Mouse (Mus musculus) neural tube, embryonic 12.5 days (tissue): Measurements from ENCODE around the gene Mitd1. TPM values are rescaled to one million over a fixed set of nuclear protein-coding genes. Genes with fewer than 3 reads are reported as not detected.

Source experiments
- ATAC-seq: fragments of 200-750 bp; cut with Nextera tagmentation; 2 replicates; pipeline ENCODE4 v1.8.0; 2017; ENCODE audit warnings: low read depth, mild to moderate bottlenecking, moderate TSS enrichment, moderate library complexity; ENCODE audit not compliant: low FRiP score
- H3K27ac ChIP-seq: fragments of 300-500 bp; sonication (generic); 2 replicates; pipeline ENCODE4 v1.5.1; 2016
- H3K27me3 ChIP-seq: fragments of 300-500 bp; sonication (generic); replicated peaks from 2 replicates; pipeline ENCODE4 v1.6.1; 2016; ENCODE audit warnings: mild to moderate bottlenecking
- H3K36me3 ChIP-seq: fragments of 300-500 bp; sonication (generic); 2 replicates; pipeline ENCODE4 v1.6.1; 2016; ENCODE audit warnings: mild to moderate bottlenecking
- H3K4me1 ChIP-seq: fragments of 300-500 bp; sonication (generic); 2 replicates; pipeline ENCODE4 v1.6.1; 2016
- H3K4me2 ChIP-seq: fragments of 300-500 bp; sonication (generic); replicated peaks from 2 replicates; pipeline ENCODE4 v1.6.1; 2016; ENCODE audit warnings: mild to moderate bottlenecking
- H3K4me3 ChIP-seq: fragments of 300-500 bp; sonication (generic); 2 replicates; pipeline ENCODE4 v1.5.1; 2016
- H3K9ac ChIP-seq: fragments of 300-500 bp; sonication (generic); 2 replicates; pipeline ENCODE4 v1.6.1; 2016; ENCODE audit warnings: mild to moderate bottlenecking
- H3K9me3 ChIP-seq: fragments of 300-500 bp; sonication (generic); 2 replicates; pipeline ENCODE4 v1.6.1; 2016; ENCODE audit warnings: mild to moderate bottlenecking
- WGBS: fragments of 180-500 bp; shearing (Covaris S2); methylation state at CpG from one replicate; pipeline ENCODE4 v1.1.7; 2016; 5-methylcytosine and 5-hydroxymethylcytosine counted together
- polyA plus RNA-seq: library from polyadenylated mRNA; unstranded; fragments of >200 nt; fragmentation: Nextera tagmentation; extraction: Ambion mirVana; gene quantifications from 2 replicates; pipeline ENCODE4 v1.2.1, GENCODE M21; 2016

The Mitd1 gene
- polyA plus RNA-seq: 18.4 and 20.3 TPM in 2 replicates

DNA sequence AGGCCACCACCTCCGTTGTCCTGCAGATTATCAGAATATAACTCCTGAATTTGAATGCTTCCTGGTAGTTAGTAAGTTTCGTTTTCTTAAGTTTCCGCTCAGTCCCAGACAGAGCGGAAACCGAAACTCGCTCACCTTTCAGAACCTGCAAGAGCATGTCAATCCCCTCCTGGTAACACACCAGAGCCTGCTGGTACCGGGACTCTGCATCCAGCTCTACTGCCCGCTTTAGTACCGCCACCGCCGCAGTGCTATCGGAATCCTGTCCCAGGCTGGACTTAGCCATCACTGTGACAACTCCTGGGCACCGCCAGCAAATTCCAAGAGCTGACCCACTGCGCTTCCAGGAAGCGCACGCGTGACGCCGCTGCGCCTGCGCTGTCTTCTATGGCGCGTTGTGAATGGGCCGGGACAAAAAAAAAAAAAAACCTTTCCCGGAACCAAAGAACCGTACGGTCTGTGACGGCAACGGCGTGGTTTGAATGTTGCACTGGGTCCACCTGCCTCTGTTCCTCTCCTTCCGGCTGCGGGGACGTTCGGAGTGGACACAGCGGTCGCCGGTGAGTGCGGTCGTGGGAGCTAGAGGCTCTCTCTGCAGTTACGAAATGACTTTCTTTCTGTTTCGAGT is at the start of gene Mitd1, which contains the start of gene Mrpl30:
Gene Mitd1 (minus strand): TSS at position 387 of the 628 bp plus-strand sequence.
Gene Mrpl30 (plus strand): TSS at position 453 of the 628 bp plus-strand sequence.
- H3K27ac ChIP-seq: no peak within 1 kb of the TSS
- no peaks in the 10 kb centered on the region for H3K9me3 ChIP-seq
- under 1% methylated on average over 41 of the region's 41 CpGs for WGBS
- peak within 1 kb of the TSS; percentile 66 for H3K9ac ChIP-seq
- H3K4me2 ChIP-seq: peak within 1 kb of the TSS; percentile 74
- H3K36me3 ChIP-seq: peaks cover 12% of the 10 kb centered on the region
- peak within 1 kb of the TSS; percentile 69 for H3K4me3 ChIP-seq
- no peaks in the 10 kb centered on the region for H3K27me3 ChIP-seq
- peak; percentile 87 for ATAC-seq
- peaks cover 16% of the 10 kb centered on the region for H3K4me1 ChIP-seq

- H3K9ac ChIP-seq: no peak overlapping the region
- WGBS: 32% methylated on average over 3 of the region's 3 CpGs
- no peak for ATAC-seq
Measured at GRCm38 (mm10) chr1:37931806-37932205, 41.6 kb upstream of the Mitd1 start.

GRCm38 (mm10) chr1:37925971-37926370 is 35.8 kb upstream of the Mitd1 start:
- ATAC-seq: no peak
- Histone ChIP-seq H3K4me1 (no peaks in the 10 kb centered on the region), H3K27ac (no peak overlapping the region), H3K27me3 (no peaks in the 10 kb centered on the region), H3K4me3 (no peak overlapping the region), H3K36me3 (no peaks in the 10 kb centered on the region), H3K9me3 (no peaks in the 10 kb centered on the region), H3K4me2 (no peak overlapping the region), H3K9ac (no peak overlapping the region)
- WGBS: 76% methylated on average over 8 of the region's 8 CpGs

More at GRCm38 (mm10) chr1:37931806-37932205, 41.6 kb upstream of the Mitd1 start:
- no peak overlapping the region for H3K4me3 ChIP-seq
- H3K27ac ChIP-seq: no peak overlapping the region
- H3K4me2 ChIP-seq: no peak overlapping the region
- H3K4me1 ChIP-seq: no peaks in the 10 kb centered on the region
- H3K27me3 ChIP-seq: no peaks in the 10 kb centered on the region
- no peaks in the 10 kb centered on the region for H3K36me3 ChIP-seq
- H3K9me3 ChIP-seq: no peaks in the 10 kb centered on the region

GRCm38 (mm10) chr1:37922536-37922935 is 32.3 kb upstream of the Mitd1 start:
- WGBS: 48% methylated on average over 8 of the region's 8 CpGs
- Histone ChIP-seq H3K4me1 (no peaks in the 10 kb centered on the region), H3K27ac (no peak overlapping the region), H3K36me3 (no peaks in the 10 kb centered on the region), H3K27me3 (no peaks in the 10 kb centered on the region), H3K9me3 (no peaks in the 10 kb centered on the region), H3K4me2 (no peak overlapping the region), H3K4me3 (no peak overlapping the region), H3K9ac (no peak overlapping the region)
- no peak for ATAC-seq

DNA sequence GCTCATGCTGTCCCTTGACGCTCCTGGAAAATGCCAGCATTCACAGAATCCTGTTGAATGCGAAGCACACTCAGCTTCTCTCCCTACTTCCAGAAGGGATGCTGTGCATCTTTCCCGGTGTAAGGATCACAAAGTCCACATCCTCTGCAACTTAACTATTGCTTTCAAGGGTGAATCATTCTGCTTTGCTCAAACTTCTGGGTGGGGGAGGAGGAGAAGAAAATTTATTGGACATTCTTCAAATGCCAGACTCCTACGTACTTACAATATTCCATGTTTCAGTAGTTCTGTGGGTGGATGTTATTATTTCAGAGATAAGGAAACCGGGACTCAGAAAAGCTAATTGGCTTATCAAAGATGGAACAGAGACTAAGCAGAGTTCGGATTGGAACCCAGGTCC is 27.9 kb upstream of the Mitd1 start:
- no peaks in the 10 kb centered on the region for H3K27me3 ChIP-seq
- ATAC-seq: no peak
- no peak overlapping the region for H3K9ac ChIP-seq
- H3K27ac ChIP-seq: no peak overlapping the region
- no peaks in the 10 kb centered on the region for H3K36me3 ChIP-seq
- 81% methylated on average over 6 of the region's 6 CpGs for WGBS
- no peak overlapping the region for H3K4me2 ChIP-seq
- H3K4me3 ChIP-seq: no peak overlapping the region
- H3K9me3 ChIP-seq: no peaks in the 10 kb centered on the region
- no peaks in the 10 kb centered on the region for H3K4me1 ChIP-seq

DNA sequence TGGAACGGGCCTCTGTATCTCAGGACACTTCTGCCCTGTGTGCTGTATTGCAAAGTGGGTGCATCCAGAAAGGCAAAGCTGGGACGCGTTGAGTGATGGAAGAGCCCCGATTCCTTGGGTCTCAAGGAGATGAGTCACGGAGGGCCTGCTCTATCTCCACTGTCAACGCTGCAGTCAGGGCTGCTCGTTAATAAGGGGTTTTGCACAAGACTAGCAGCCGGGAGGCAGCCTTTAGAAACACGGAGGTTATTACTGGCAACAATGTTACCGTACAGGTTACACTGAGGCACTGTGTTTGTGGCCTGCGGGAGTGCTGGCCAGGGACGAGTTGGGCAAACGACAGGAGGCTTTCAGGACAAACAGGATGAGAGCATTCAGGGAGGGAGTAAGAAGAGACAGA is 27.5 kb upstream of the Mitd1 start:
- H3K9me3 ChIP-seq: no peaks in the 10 kb centered on the region
- no peak overlapping the region for H3K4me3 ChIP-seq
- WGBS: 79% methylated on average over 13 of the region's 13 CpGs
- H3K4me2 ChIP-seq: no peak overlapping the region
- H3K36me3 ChIP-seq: no peaks in the 10 kb centered on the region
- H3K27me3 ChIP-seq: no peaks in the 10 kb centered on the region
- ATAC-seq: no peak
- H3K9ac ChIP-seq: no peak overlapping the region
- no peaks in the 10 kb centered on the region for H3K4me1 ChIP-seq
- H3K27ac ChIP-seq: no peak overlapping the region

DNA sequence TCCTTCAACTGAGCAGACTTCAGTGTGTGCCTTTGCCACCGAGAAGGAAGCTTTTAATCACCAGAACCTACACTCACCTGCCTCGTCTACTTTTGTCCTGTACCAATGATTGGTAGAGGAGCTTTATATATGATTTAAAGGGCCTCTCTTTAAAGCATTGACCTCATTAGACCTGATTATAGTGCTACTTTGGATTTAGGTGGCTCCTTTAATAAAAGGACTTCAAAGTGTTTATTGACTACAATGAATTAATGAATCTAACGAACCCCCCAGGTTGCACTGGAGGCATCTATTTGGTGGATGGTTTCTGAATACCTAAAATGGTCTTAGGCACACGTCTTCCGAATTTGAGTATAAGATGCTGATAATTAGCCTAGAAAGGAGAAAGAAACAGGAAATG is 26.2 kb upstream of the Mitd1 start, which contains the start of gene Lyg2:
Gene Lyg2 (minus strand): TSS at position 101 of the 400 bp plus-strand sequence.
- WGBS: 76% methylated on average over 5 of the region's 5 CpGs

GRCm38 (mm10) chr1:37912751-37913150 is 22.5 kb upstream of the Mitd1 start:
- no peak overlapping the region for H3K4me3 ChIP-seq
- ATAC-seq: no peak
- 78% methylated on average over 2 of the region's 2 CpGs for whole genome bisulfite sequencing

More for the DNA sequence above, 26.2 kb upstream of the Mitd1 start, which contains the start of gene Lyg2:
- H3K27me3 ChIP-seq: no peaks in the 10 kb centered on the region
- no peaks in the 10 kb centered on the region for H3K9me3 ChIP-seq
- no peaks in the 10 kb centered on the region for H3K4me1 ChIP-seq
- H3K27ac ChIP-seq: no peak within 1 kb of the TSS
- H3K4me3 ChIP-seq: no peak within 1 kb of the TSS
- H3K4me2 ChIP-seq: no peak within 1 kb of the TSS
- no peak for ATAC-seq
- H3K36me3 ChIP-seq: no peaks in the 10 kb centered on the region
- no peak within 1 kb of the TSS for H3K9ac ChIP-seq

DNA sequence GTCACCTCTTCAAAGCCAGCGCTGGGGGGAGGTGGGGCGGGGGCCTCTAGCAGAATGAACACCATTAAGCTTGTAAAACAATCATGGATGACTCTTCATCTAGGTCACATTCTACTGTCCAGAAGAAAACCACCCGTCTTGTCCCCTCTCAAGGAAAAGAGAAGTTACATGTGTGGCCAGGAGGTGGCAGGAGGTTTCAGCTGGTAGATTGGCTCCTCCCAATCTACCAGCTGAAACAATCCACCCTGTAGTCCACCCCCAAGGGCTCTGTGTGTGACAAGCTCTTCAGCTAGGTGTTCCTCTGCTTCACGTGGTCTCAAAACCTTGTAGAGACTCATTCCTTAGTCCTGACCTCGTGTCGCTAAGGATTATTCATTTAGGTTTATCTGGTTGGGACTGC is 13.0 kb upstream of the Mitd1 start:
- WGBS: 37% methylated on average over 6 of the region's 6 CpGs
- Histone ChIP-seq H3K4me2 (no peak overlapping the region), H3K36me3 (peaks cover 14% of the 10 kb centered on the region), H3K27ac (no peak overlapping the region), H3K4me3 (no peak overlapping the region), H3K9me3 (no peaks in the 10 kb centered on the region), H3K4me1 (no peaks in the 10 kb centered on the region), H3K27me3 (no peaks in the 10 kb centered on the region), H3K9ac (no peak overlapping the region)
- ATAC-seq: no peak

More at GRCm38 (mm10) chr1:37912751-37913150, 22.5 kb upstream of the Mitd1 start:
- Histone ChIP-seq H3K27me3 (no peaks in the 10 kb centered on the region), H3K4me2 (no peak overlapping the region), H3K36me3 (no peaks in the 10 kb centered on the region), H3K9ac (no peak overlapping the region), H3K4me1 (no peaks in the 10 kb centered on the region), H3K9me3 (no peaks in the 10 kb centered on the region), H3K27ac (no peak overlapping the region)

DNA sequence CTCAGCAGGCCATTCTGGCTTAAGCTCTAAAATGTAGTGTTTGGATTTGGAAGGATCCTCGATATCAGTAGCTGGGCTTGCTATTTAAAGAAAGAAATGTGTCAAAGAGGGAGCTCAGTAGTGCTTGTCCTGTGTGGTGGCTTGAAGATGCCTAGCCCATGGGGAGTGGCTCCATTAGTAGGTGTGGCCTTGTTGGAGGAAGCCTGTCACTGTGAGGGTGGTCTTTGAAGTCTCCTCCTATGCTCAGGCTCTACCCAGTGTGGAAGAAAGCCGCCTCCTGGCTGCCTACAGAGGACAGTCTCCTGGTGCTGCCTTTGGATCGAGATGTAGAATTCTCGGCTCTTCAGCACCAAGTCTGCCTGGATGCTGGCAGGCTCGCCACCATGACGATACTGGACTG is 10.1 kb upstream of the Mitd1 start:
- Histone ChIP-seq H3K27ac (no peak overlapping the region), H3K9ac (no peak overlapping the region), H3K27me3 (no peaks in the 10 kb centered on the region), H3K9me3 (no peaks in the 10 kb centered on the region), H3K4me1 (no peaks in the 10 kb centered on the region), H3K4me3 (no peak overlapping the region), H3K4me2 (no peak overlapping the region), H3K36me3 (peaks cover 35% of the 10 kb centered on the region)
- WGBS: 58% methylated on average over 6 of the region's 6 CpGs
- ATAC-seq: no peak

- no peak overlapping the region for H3K4me2 ChIP-seq
- no peak overlapping the region for H3K4me3 ChIP-seq
- H3K4me1 ChIP-seq: no peaks in the 10 kb centered on the region
- 85% methylated on average over 4 of the region's 4 CpGs for WGBS
- H3K36me3 ChIP-seq: peaks cover 39% of the 10 kb centered on the region
- H3K9me3 ChIP-seq: no peaks in the 10 kb centered on the region
- no peak for ATAC-seq
- no peak overlapping the region for H3K27ac ChIP-seq
- H3K27me3 ChIP-seq: no peaks in the 10 kb centered on the region
- H3K9ac ChIP-seq: no peak overlapping the region
Measured at GRCm38 (mm10) chr1:37899816-37900215, 9.6 kb upstream of the Mitd1 start.

DNA sequence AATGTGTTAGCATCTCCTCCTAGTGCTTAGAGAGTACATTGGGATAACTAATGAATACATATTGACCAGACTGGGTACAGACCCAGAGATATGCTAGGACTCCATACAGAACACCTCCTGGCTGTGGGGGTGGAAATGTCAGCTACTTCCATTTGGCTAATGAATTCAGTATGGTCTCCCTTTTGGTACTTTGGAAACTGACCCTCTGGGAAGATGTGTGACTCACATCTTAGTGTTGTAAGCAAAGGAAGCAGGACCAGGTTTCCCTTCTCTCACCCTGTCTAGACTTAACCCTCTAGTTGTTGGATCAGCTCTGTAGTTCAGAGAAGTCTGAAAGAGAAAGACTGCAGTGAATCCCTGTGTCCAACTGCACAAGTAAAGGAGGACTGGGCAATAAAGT is 4.4 kb upstream of the Mitd1 start:
- H3K4me3 ChIP-seq: no peak overlapping the region
- H3K4me2 ChIP-seq: no peak overlapping the region
- no peak overlapping the region for H3K9ac ChIP-seq
- peaks cover 11% of the 10 kb centered on the region for H3K4me1 ChIP-seq
- H3K9me3 ChIP-seq: no peaks in the 10 kb centered on the region
- H3K27me3 ChIP-seq: no peaks in the 10 kb centered on the region
- H3K27ac ChIP-seq: no peak overlapping the region
- no peak for ATAC-seq
- peaks cover 44% of the 10 kb centered on the region for H3K36me3 ChIP-seq

- no peaks in the 10 kb centered on the region for H3K9me3 ChIP-seq
- peak overlapping the region; percentile 74 for H3K4me2 ChIP-seq
- H3K27me3 ChIP-seq: no peaks in the 10 kb centered on the region
- H3K4me1 ChIP-seq: peaks cover 16% of the 10 kb centered on the region
- no peak overlapping the region for H3K27ac ChIP-seq
- no peak overlapping the region for H3K9ac ChIP-seq
- WGBS: 88% methylated on average over 3 of the region's 3 CpGs
- no peak for ATAC-seq
- 0 out of 2 replicates have a peak overlapping the region, but pooled peaks have one; percentile 69 for H3K4me3 ChIP-seq
- H3K36me3 ChIP-seq: peaks cover 22% of the 10 kb centered on the region
Measured at GRCm38 (mm10) chr1:37891400-37891799, 1.2 kb upstream of the Mitd1 start.
